9 mouse cellular contexts compared by ENCODE assay signal in the genomic region with DNA sequence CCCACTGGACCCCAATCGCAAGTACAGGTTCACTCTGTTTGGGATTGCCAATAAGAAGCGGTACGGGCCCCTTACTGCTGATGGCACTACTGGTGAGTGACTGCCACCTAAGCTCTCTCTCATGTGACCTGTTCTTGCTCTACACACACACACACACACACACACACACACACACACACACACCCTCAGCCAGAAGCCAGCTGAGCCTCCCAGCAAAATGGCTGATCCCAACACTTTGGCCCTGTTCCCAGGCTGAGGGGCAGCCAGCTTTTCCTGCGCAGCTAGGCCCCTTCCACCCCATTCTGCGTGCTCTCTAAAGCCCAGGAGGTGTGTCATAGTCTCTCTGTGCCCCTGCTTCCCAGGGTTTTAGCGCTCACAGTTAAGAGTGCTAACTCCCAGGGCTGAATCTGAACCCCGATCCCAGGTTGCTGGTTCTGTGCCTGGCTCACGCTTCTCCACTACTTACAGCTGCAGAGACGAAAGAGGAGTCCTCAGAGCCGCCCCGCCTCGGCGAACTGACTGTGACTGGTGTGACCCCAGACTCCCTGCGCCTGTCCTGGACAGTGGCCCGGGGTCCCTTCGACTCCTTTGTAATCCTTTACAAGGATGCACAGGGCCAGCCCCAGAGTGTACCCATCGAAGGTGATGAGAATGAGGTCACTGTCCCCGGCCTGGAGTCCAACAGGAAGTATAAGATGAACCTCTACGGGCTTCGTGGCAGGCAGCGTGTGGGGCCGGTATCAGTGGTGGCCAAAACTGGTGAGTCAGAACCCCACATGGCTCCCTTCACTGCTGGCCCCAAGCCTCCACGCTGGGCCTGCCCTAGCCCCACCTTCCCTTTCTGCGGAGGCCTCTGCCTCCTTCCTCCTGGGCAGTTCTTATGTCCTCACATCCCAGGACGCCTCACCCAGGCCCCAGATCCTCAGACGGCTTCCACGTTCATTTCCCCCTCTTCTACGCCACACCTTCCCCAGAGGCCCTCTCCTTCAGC. TPM values are rescaled to one million over a fixed set of nuclear protein-coding genes. Genes with fewer than 3 reads are reported as not detected.
DNase-seq lines count a peak whose midpoint lies in the region; ATAC-seq and TF ChIP-seq lines count a peak whose summit lies in the region.
"Had no signal": no experiment of that assay in that cellular context is flagged by ENCODE, and none has a peak within 500 bp of the region (broad histone marks: within the 10 kb centered on the region; RNA-seq: fewer than 3 reads in every experiment).

No protein-coding gene starts in this region.

- H3K9ac ChIP-seq in forebrain, embryonic 14.5 days (ENCODE audit: low read length), result no peak overlapping the region
- no peak overlapping the region for H3K9ac ChIP-seq in forebrain, embryonic 16.5 days (replicated peaks; ENCODE audit: low read depth, low read length)
- H3K9ac ChIP-seq in heart, postnatal 0 days (replicated peaks; ENCODE audit: low read depth, low read length), result no peak overlapping the region
- no peak overlapping the region for H3K9ac ChIP-seq in midbrain, postnatal 0 days (replicated peaks; ENCODE audit: low read length, poor library complexity, severe bottlenecking)

- H3K4me3 ChIP-seq in forebrain, embryonic 14.5 days (ENCODE audit: low read depth, low read length), result no peak overlapping the region
- H3K4me3 ChIP-seq in forebrain, embryonic 16.5 days (replicated peaks; ENCODE audit: low read length), result no peak overlapping the region
- no peak overlapping the region for H3K4me3 ChIP-seq in heart, postnatal 0 days (ENCODE audit: low read depth, low read length)
- no peak overlapping the region for H3K4me3 ChIP-seq in midbrain, postnatal 0 days (ENCODE audit: low read depth, low read length)

- H3K27ac ChIP-seq in forebrain, embryonic 14.5 days (ENCODE audit: low read depth, low read length), result no peak overlapping the region
- no peak overlapping the region for H3K27ac ChIP-seq in forebrain, embryonic 16.5 days (ENCODE audit: low read length)
- peak overlapping the region; percentile 68 for H3K27ac ChIP-seq in heart, postnatal 0 days (ENCODE audit: low read depth)
- H3K27ac ChIP-seq in midbrain, postnatal 0 days (ENCODE audit: low read depth, low read length), result peak overlapping the region; percentile 51; the same call in 1 of the 2 replicates
- H3K27ac ChIP-seq: kidney, postnatal 0 days had no signal

- no peaks in the 10 kb centered on the region for H3K4me1 ChIP-seq in forebrain, embryonic 14.5 days (ENCODE audit: control insufficient read depth, insufficient read depth, low read length)
- no peaks in the 10 kb centered on the region; the same call in 1 of the 2 replicates for H3K4me1 ChIP-seq in forebrain, embryonic 16.5 days (replicated peaks; ENCODE audit: control insufficient read depth, insufficient read depth, low read length)
- H3K4me1 ChIP-seq in heart, postnatal 0 days (ENCODE audit: control insufficient read depth, insufficient read depth), result peaks cover 22% of the 10 kb centered on the region
- H3K4me1 ChIP-seq in midbrain, postnatal 0 days (ENCODE audit: insufficient read depth, low read length), result no peaks in the 10 kb centered on the region

- 0 out of 2 replicates have a peak, but pooled peaks have one; percentile 29 for ATAC-seq in forebrain, embryonic 14.5 days
- no peak for ATAC-seq in forebrain, embryonic 16.5 days
- ATAC-seq in heart, postnatal 0 days (ENCODE audit: insufficient read depth, low read depth), result peak; percentile 47
- ATAC-seq in midbrain, postnatal 0 days (ENCODE audit: low FRiP score), result peak; percentile 32; the same call in 1 of the 2 replicates

- no peaks in the 10 kb centered on the region for H3K36me3 ChIP-seq in forebrain, embryonic 14.5 days (ENCODE audit: control insufficient read depth, insufficient read depth, low read length)
- H3K36me3 ChIP-seq in forebrain, embryonic 16.5 days (ENCODE audit: control insufficient read depth, insufficient read depth), result no peaks in the 10 kb centered on the region
- no peaks in the 10 kb centered on the region for H3K36me3 ChIP-seq in heart, postnatal 0 days (replicated peaks; ENCODE audit: control insufficient read depth, insufficient read depth, low read length)
- no peaks in the 10 kb centered on the region for H3K36me3 ChIP-seq in midbrain, postnatal 0 days (ENCODE audit: insufficient read depth, low read length)

- 79% methylated on average over 28 of the region's 28 CpGs for WGBS in forebrain, embryonic 14.5 days
- WGBS in forebrain, embryonic 16.5 days, result 79% methylated on average over 28 of the region's 28 CpGs
- 60% methylated on average over 28 of the region's 28 CpGs for WGBS in heart, postnatal 0 days
- WGBS in midbrain, postnatal 0 days, result 80% methylated on average over 28 of the region's 28 CpGs

- DNase-seq in forebrain, embryonic 14.5 days (ENCODE audit: low spot score), result peak; percentile 75
- peak; percentile 57 for DNase-seq in right cerebral cortex, postnatal 4 days
- DNase-seq in right cerebral cortex, postnatal 25 days, result no peak
- DNase-seq in heart, postnatal 0 days (ENCODE audit: low spot score), result peak; percentile 56
- peak; percentile 89 for DNase-seq in midbrain, postnatal 0 days (ENCODE audit: low spot score)
- DNase-seq in layer of hippocampus, postnatal 36 days, result no peak
- no peak for DNase-seq in thymus, postnatal 0 days (ENCODE audit: low spot score)

- H3K9me3 ChIP-seq in forebrain, embryonic 14.5 days (replicated peaks; ENCODE audit: control insufficient read depth, low read length), result no peaks in the 10 kb centered on the region
- H3K9me3 ChIP-seq in forebrain, embryonic 16.5 days (ENCODE audit: control insufficient read depth, low read length), result no peaks in the 10 kb centered on the region
- H3K9me3 ChIP-seq in heart, postnatal 0 days (replicated peaks; ENCODE audit: control insufficient read depth, low read length), result no peaks in the 10 kb centered on the region
- no peaks in the 10 kb centered on the region for H3K9me3 ChIP-seq in midbrain, postnatal 0 days (ENCODE audit: low read length)

- no peak overlapping the region for H3K4me2 ChIP-seq in forebrain, embryonic 14.5 days (ENCODE audit: low read length)
- no peak overlapping the region for H3K4me2 ChIP-seq in forebrain, embryonic 16.5 days (ENCODE audit: low read length)
- no peak overlapping the region for H3K4me2 ChIP-seq in heart, postnatal 0 days (ENCODE audit: low read depth, low read length)
- no peak overlapping the region for H3K4me2 ChIP-seq in midbrain, postnatal 0 days (ENCODE audit: low read depth, low read length, poor library complexity, severe bottlenecking)

- H3K27me3 ChIP-seq in forebrain, embryonic 14.5 days (replicated peaks; ENCODE audit: control insufficient read depth, insufficient read depth, low read length), result no peaks in the 10 kb centered on the region
- H3K27me3 ChIP-seq in forebrain, embryonic 16.5 days (replicated peaks; ENCODE audit: control insufficient read depth, insufficient read depth, low read length), result no peaks in the 10 kb centered on the region
- H3K27me3 ChIP-seq in heart, postnatal 0 days (ENCODE audit: control insufficient read depth, insufficient read depth, low read length), result peaks cover under 1% of the 10 kb centered on the region; the same call in 1 of the 2 replicates
- H3K27me3 ChIP-seq in midbrain, postnatal 0 days (ENCODE audit: insufficient read depth, low read length), result no peaks in the 10 kb centered on the region

- no peak for TF ChIP-seq CTCF in heart, postnatal 0 days (IDR thresholded peaks at IDR 0.05; ENCODE audit: low read depth)
- TF ChIP-seq CTCF in midbrain, postnatal 0 days (IDR thresholded peaks at IDR 0.05), result no peak

- TF ChIP-seq EP300 in heart, postnatal 0 days (IDR thresholded peaks at IDR 0.05; ENCODE audit: low read depth), result no peak

RNA-seq across cellular contexts. Expression of a gene that starts 15.1 kb away (rescaled TPM):
- 0.04 and 0.10 TPM in 2 replicates for polyA plus RNA-seq in forebrain, embryonic 14.5 days (2014; fragmentation: Nextera tagmentation; extraction: Ambion mirVana)
- polyA plus RNA-seq in forebrain, embryonic 16.5 days (2015; fragmentation: Nextera tagmentation; extraction: Ambion mirVana), result 0.08 and 0.09 TPM in 2 replicates
- total RNA-seq in heart, postnatal 0 days (2014; rRNA removed; ENCODE audit: low replicate concordance), result 24.5 and 26.8 TPM in 2 replicates
- polyA plus RNA-seq in heart, postnatal 0 days (2015; fragmentation: Nextera tagmentation; extraction: Ambion mirVana), result 1.8 and 2.0 TPM in 2 replicates
- 3.5 and 4.2 TPM in 2 replicates for total RNA-seq in midbrain, postnatal 0 days (2014; rRNA removed)
- polyA plus RNA-seq in midbrain, postnatal 0 days (2015; fragmentation: Nextera tagmentation; extraction: Ambion mirVana), result 0.26 and 0.30 TPM in 2 replicates
- 10 to 100 TPM in 1 of 2 experiments, 1 to 10 TPM in 1; 9.9 to 10.7 TPM for total RNA-seq in layer of hippocampus, postnatal 36 days (2021)
- polyA plus RNA-seq in thymus, postnatal 0 days (2015; fragmentation: Nextera tagmentation; extraction: Ambion mirVana), result 0.54 and 0.59 TPM in 2 replicates

RNA-seq across cellular contexts. Expression of a gene that starts 38.5 kb away (rescaled TPM):
- polyA plus RNA-seq in forebrain, embryonic 14.5 days (2014; fragmentation: Nextera tagmentation; extraction: Ambion mirVana), result 75.0 and 90.9 TPM in 2 replicates
- 111 and 119 TPM in 2 replicates for polyA plus RNA-seq in forebrain, embryonic 16.5 days (2015; fragmentation: Nextera tagmentation; extraction: Ambion mirVana)
- total RNA-seq in heart, postnatal 0 days (2014; rRNA removed; ENCODE audit: low replicate concordance), result 15.8 and 16.6 TPM in 2 replicates
- polyA plus RNA-seq in heart, postnatal 0 days (2015; fragmentation: Nextera tagmentation; extraction: Ambion mirVana), result 22.5 and 24.3 TPM in 2 replicates
- total RNA-seq in midbrain, postnatal 0 days (2014; rRNA removed), result 47.9 and 57.4 TPM in 2 replicates
- polyA plus RNA-seq in midbrain, postnatal 0 days (2015; fragmentation: Nextera tagmentation; extraction: Ambion mirVana), result 83.0 and 86.0 TPM in 2 replicates
- 100 to 1,000 TPM in 1 of 2 experiments, 10 to 100 TPM in 1; 89.9 to 101 TPM for total RNA-seq in layer of hippocampus, postnatal 36 days (2021)
- polyA plus RNA-seq in thymus, postnatal 0 days (2015; fragmentation: Nextera tagmentation; extraction: Ambion mirVana), result 56.6 and 60.8 TPM in 2 replicates

RNA-seq across cellular contexts. Expression of a gene that starts 40.9 kb away (rescaled TPM):
- polyA plus RNA-seq in forebrain, embryonic 14.5 days (2014; fragmentation: Nextera tagmentation; extraction: Ambion mirVana), result 12.6 and 14.9 TPM in 2 replicates
- polyA plus RNA-seq in forebrain, embryonic 16.5 days (2015; fragmentation: Nextera tagmentation; extraction: Ambion mirVana), result 14.6 and 16.7 TPM in 2 replicates
- 2.6 and 7.1 TPM in 2 replicates for total RNA-seq in heart, postnatal 0 days (2014; rRNA removed; ENCODE audit: low replicate concordance)
- polyA plus RNA-seq in heart, postnatal 0 days (2015; fragmentation: Nextera tagmentation; extraction: Ambion mirVana), result 12.3 and 13.4 TPM in 2 replicates
- 6.2 and 7.2 TPM in 2 replicates for total RNA-seq in midbrain, postnatal 0 days (2014; rRNA removed)
- polyA plus RNA-seq in midbrain, postnatal 0 days (2015; fragmentation: Nextera tagmentation; extraction: Ambion mirVana), result 10.7 and 12.9 TPM in 2 replicates
- 10 to 100 TPM; 17.9 to 18.0 TPM for total RNA-seq in layer of hippocampus, postnatal 36 days (2021)
- polyA plus RNA-seq in thymus, postnatal 0 days (2015; fragmentation: Nextera tagmentation; extraction: Ambion mirVana), result 12.5 TPM in 2 replicates

RNA-seq across cellular contexts. Expression of a gene that starts 56.1 kb away (rescaled TPM):
- polyA plus RNA-seq in forebrain, embryonic 14.5 days (2014; fragmentation: Nextera tagmentation; extraction: Ambion mirVana), result 5.0 and 5.5 TPM in 2 replicates
- 5.0 and 10.4 TPM in 2 replicates for polyA plus RNA-seq in forebrain, embryonic 16.5 days (2015; fragmentation: Nextera tagmentation; extraction: Ambion mirVana)
- 0.35 TPM in 1 of 2 replicates, not detected in the other for total RNA-seq in heart, postnatal 0 days (2014; rRNA removed; ENCODE audit: low replicate concordance)
- polyA plus RNA-seq in heart, postnatal 0 days (2015; fragmentation: Nextera tagmentation; extraction: Ambion mirVana), result 0.16 and 0.19 TPM in 2 replicates
- 9.1 and 15.1 TPM in 2 replicates for total RNA-seq in midbrain, postnatal 0 days (2014; rRNA removed)
- 13.3 and 14.0 TPM in 2 replicates for polyA plus RNA-seq in midbrain, postnatal 0 days (2015; fragmentation: Nextera tagmentation; extraction: Ambion mirVana)
- total RNA-seq in layer of hippocampus, postnatal 36 days (2021), result 100 to 1,000 TPM; 317 to 352 TPM
- 37.4 and 39.4 TPM in 2 replicates for polyA plus RNA-seq in thymus, postnatal 0 days (2015; fragmentation: Nextera tagmentation; extraction: Ambion mirVana)

RNA-seq across cellular contexts. Expression of a gene that starts 57.1 kb away (rescaled TPM):
- 23.8 and 24.6 TPM in 2 replicates for polyA plus RNA-seq in forebrain, embryonic 14.5 days (2014; fragmentation: Nextera tagmentation; extraction: Ambion mirVana)
- 16.2 and 17.7 TPM in 2 replicates for polyA plus RNA-seq in forebrain, embryonic 16.5 days (2015; fragmentation: Nextera tagmentation; extraction: Ambion mirVana)
- 35.7 and 37.4 TPM in 2 replicates for total RNA-seq in heart, postnatal 0 days (2014; rRNA removed; ENCODE audit: low replicate concordance)
- polyA plus RNA-seq in heart, postnatal 0 days (2015; fragmentation: Nextera tagmentation; extraction: Ambion mirVana), result 24.0 and 25.7 TPM in 2 replicates
- 21.1 and 31.0 TPM in 2 replicates for total RNA-seq in midbrain, postnatal 0 days (2014; rRNA removed)
- polyA plus RNA-seq in midbrain, postnatal 0 days (2015; fragmentation: Nextera tagmentation; extraction: Ambion mirVana), result 18.0 and 20.8 TPM in 2 replicates
- total RNA-seq in layer of hippocampus, postnatal 36 days (2021), result 10 to 100 TPM; 44.4 to 50.8 TPM
- polyA plus RNA-seq in thymus, postnatal 0 days (2015; fragmentation: Nextera tagmentation; extraction: Ambion mirVana), result 38.4 and 45.5 TPM in 2 replicates

Comparison
In these comparisons a context has a peak if more than half of its experiments do, and no peak if none do; other contexts are left out.
1. DNase-seq: peak in forebrain, embryonic 14.5 days (single experiment), right cerebral cortex, postnatal 4 days (single experiment), heart, postnatal 0 days (single experiment) and midbrain, postnatal 0 days (single experiment); none in right cerebral cortex, postnatal 25 days (single experiment), layer of hippocampus, postnatal 36 days (0 of 2) and thymus, postnatal 0 days (single experiment).
2. H3K27ac ChIP-seq: peak in heart, postnatal 0 days (single experiment) and midbrain, postnatal 0 days (single experiment); none in forebrain, embryonic 14.5 days (single experiment) and forebrain, embryonic 16.5 days (single experiment).